Mouse (Mus musculus) CD4-positive, CD25-positive, alpha-beta regulatory T cell, adult 2 months (primary cell): ENCODE results near the gene Cdh22.

ENCODE experiments used
- DNase-seq: peaks from one replicate; pipeline ENCODE4 v3.0.0-alpha.2; 2012; ENCODE audit warnings: low read depth, low spot score

Cdh22 gene

GRCm38 (mm10) chr2:165157900-165158299 is 76.8 kb downstream of the Cdh22 start:
- no peak for DNase-seq

GRCm38 (mm10) chr2:165153006-165153405 is 81.6 kb downstream of the Cdh22 start:
- DNase-seq: no peak

GRCm38 (mm10) chr2:165149741-165150140 is 84.9 kb downstream of the Cdh22 start:
- DNase-seq: no peak

GRCm38 (mm10) chr2:165145821-165146220 is 88.8 kb downstream of the Cdh22 start:
- no peak for DNase-seq

- DNase-seq: no peak
Observed at GRCm38 (mm10) chr2:165143487-165143886, 91.2 kb downstream of the Cdh22 start.

- DNase-seq: no peak
Observed at GRCm38 (mm10) chr2:165136049-165136448, 98.6 kb downstream of the Cdh22 start.

GRCm38 (mm10) chr2:165133566-165133965 is 101.1 kb downstream of the Cdh22 start:
- DNase-seq: no peak

- DNase-seq: no peak
Observed at GRCm38 (mm10) chr2:165131428-165131827, 103.2 kb downstream of the Cdh22 start.

GRCm38 (mm10) chr2:165129189-165129588 is 105.5 kb downstream of the Cdh22 start:
- DNase-seq: no peak

- DNase-seq: no peak
Observed at GRCm38 (mm10) chr2:165126896-165127562, 107.6 kb downstream of the Cdh22 start.

- no peak for DNase-seq
Observed at GRCm38 (mm10) chr2:165121206-165121840, 113.3 kb downstream of the Cdh22 start.

- DNase-seq: no peak
Observed at GRCm38 (mm10) chr2:165120765-165121164, 113.9 kb downstream of the Cdh22 start.

GRCm38 (mm10) chr2:165113733-165114132 is 120.9 kb downstream of the Cdh22 start:
- DNase-seq: peak; percentile 6

- peak; percentile 88 for DNase-seq
Observed at GRCm38 (mm10) chr2:165112149-165112548, 122.5 kb downstream of the Cdh22 start.

GRCm38 (mm10) chr2:165106585-165106984 is 128.1 kb downstream of the Cdh22 start:
- no peak for DNase-seq

- DNase-seq: no peak
Observed at GRCm38 (mm10) chr2:165105513-165106079, 129.1 kb downstream of the Cdh22 start.

GRCm38 (mm10) chr2:165102920-165103319 is 131.7 kb downstream of the Cdh22 start:
- DNase-seq: no peak

- DNase-seq: no peak
Observed at GRCm38 (mm10) chr2:165100749-165101148, 133.9 kb downstream of the Cdh22 start.

- no peak for DNase-seq
Observed at GRCm38 (mm10) chr2:165098861-165099260, 135.8 kb downstream of the Cdh22 start.

GRCm38 (mm10) chr2:165096367-165096766 is 138.3 kb downstream of the Cdh22 start:
- DNase-seq: no peak

- DNase-seq: no peak
Observed at GRCm38 (mm10) chr2:165092393-165092792, 142.3 kb downstream of the Cdh22 start.

- no peak for DNase-seq
Observed at GRCm38 (mm10) chr2:165091433-165091965, 143.2 kb downstream of the Cdh22 start.

GRCm38 (mm10) chr2:165090650-165091049 is 144.0 kb downstream of the Cdh22 start, which contains the start of gene 1700025C18Rik:
Gene 1700025C18Rik (minus strand): TSS chr2:165090750.
- DNase-seq: no peak
